Mouse (Mus musculus): Measurements from ENCODE around the gene Clic1.
A peak's percentile ranks its signal among the peaks of the same experiment; 100 is the strongest.
"Not testable (repeated sequence)": the region's sequence is repeated elsewhere in the genome, so short reads cannot be mapped to it uniquely, and the experiment has no call there.

The Clic1 gene

GRCm38 (mm10) chr17:35021163-35021808 is 28.5 kb upstream of the Clic1 start:
- peak; percentile 97 to 98 for DNase-seq

- no peak for DNase-seq
Measured at GRCm38 (mm10) chr17:35021842-35022477, 27.8 kb upstream of the Clic1 start.

- DNase-seq: no peak
Measured at GRCm38 (mm10) chr17:35022541-35023060, 27.2 kb upstream of the Clic1 start.

GRCm38 (mm10) chr17:35023221-35023620 is 26.5 kb upstream of the Clic1 start:
- DNase-seq: no peak

GRCm38 (mm10) chr17:35023756-35024155 is 26.0 kb upstream of the Clic1 start:
- peak in 1 of 2 experiments; percentile 16 for DNase-seq

DNA sequence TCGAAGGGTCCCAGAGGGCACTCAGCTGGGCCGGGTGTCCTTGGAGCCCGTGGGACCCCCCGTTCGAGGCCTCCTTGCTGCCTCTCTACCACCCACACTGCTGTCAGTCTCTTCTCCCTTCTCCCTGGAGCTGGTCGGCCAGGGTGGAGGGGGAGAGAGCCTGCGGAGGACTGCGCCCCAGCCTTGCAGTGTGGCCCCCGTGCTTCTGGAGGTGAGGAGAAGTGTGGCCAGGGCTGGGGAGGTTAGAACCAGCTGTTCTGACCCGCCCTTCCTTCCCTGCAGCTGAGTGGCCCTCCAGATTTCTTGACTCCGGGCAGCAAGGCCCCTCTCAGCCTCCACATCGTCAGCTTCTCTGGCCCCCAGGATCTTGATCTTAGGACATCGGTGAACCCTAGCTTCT is 25.5 kb upstream of the Clic1 start:
- DNase-seq: no peak

GRCm38 (mm10) chr17:35024691-35025488 is 24.9 kb upstream of the Clic1 start:
- DNase-seq: no peak

DNA sequence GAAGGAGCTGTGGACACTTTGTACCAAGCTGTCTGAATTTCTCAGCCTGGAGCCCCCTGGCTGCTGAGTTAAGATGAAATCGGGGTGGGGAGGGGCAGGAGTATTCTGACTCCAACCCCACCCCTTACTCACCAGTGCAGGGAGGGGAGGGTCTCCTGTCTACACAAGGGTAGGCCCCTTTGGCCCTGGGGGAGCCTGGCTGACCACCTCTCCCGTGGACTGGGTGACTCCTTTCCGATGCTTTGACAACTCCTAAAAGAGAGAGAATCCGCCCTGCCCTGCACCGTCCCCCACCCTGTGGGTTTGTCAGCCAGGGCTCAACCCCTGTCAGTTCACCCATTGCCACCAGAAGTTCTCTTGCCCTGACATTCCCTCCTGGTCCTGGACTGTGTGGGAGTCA is 23.6 kb upstream of the Clic1 start:
- DNase-seq: peak in 1 of 2 experiments; percentile 25

DNA sequence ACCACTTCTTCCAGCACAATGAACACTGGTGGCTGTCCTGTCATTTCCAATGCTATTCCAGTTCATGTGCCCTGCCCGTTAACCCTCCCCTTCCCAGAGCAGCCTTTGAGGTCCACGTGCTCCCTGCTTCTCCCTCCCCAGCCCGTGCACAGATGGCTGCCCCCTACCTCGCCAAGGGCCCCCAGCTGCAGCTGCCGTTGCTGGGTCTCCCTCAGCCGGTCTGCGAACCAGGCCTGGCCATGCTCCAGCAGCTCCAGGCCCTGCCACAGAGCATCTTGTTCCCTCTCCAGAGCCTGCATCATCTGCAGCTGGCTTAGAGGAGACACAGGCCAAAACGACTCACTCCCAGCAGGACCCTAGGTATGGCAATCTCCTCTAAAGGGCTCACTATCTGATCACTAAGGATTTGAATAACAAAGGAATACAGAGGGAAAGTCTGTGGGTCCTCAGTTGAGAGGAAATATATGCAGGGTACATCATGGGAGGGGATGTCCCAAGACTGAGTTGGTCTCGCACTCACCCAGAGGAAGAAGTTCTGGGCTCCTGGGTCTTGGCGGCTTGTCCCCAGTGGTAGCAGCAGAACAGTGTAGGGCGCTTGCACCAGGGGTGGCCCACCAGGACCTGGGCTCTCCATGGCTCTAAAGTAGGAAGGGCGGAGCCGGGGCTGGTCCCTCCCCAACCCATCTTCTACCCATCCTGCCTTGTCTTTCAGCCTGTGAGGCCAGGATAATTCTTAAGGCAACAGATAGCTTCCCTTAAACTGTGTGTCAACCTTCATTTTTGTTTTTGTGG is 22.3 kb upstream of the Clic1 start, which contains the start of gene Sapcd1:
Gene Sapcd1, minus strand, starts transcription at position 740 of the 792 bp plus-strand sequence.
- peak; percentile 89 to 95 for DNase-seq

- peak; percentile 67 to 75 for DNase-seq
Measured at GRCm38 (mm10) chr17:35028315-35028714, 21.5 kb upstream of the Clic1 start.

DNA sequence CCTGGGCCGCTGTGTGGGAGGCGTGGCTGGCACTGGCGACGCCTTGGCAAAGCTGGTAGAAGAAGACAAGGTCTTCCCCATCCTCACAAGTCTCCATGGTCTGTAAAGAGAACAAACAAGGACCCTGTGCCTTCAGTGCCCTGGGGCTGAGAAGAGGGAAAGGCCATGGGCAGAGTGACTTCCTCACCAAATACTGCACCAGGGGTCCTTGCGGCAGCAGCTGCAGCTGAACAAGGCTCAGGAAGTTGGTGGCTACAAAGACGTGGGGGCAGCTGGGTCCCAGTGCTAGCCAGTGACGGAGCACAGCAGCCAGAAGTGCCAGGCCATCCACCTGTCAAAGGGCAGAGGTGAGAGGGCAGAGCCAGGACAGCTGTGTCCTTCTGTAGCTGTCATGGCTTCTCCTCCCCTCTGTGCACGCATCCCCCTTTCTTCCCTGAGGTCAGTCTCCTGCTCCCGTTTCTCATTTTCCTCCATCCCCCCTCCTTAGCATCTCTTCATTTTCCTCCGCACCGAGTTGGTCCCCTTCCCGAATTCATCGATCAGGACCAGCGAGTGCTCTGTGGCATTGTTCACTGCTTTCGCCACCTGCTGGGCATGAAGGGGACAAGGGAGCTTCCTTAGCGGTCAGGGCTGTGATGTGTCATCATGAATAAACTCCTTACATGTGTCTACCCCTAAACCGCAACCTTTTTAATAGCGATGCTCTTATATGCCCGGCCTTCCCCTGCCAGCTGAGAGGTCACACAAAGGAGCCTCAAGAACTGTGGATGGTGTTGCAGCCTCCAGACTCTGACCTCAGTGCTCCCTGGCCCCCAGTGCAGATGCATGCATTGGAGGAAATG is 19.9 kb upstream of the Clic1 start:
- DNase-seq: peak; percentile 63 to 65

GRCm38 (mm10) chr17:35031272-35031671 is 18.5 kb upstream of the Clic1 start:
- peak; percentile 43 to 50 for DNase-seq

DNA sequence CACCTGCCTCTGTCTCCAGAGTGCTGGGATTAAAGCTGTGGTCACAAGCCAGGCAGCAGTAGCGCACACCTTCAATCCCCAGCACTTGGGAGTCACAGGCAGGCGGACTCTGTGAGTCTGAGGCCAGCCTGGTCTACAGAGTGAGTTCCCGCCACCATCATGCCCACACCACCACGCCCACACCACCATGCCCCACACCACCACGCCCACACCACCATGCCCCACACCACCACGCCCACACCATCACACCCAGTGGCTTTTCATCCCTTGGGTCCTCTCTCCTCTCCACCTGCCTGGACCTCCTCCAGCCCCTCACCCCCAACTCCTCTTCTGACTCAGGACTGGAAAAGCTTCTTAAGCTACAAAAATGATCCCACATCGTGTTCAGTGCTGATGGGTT is 17.9 kb upstream of the Clic1 start:
- no peak for DNase-seq

DNA sequence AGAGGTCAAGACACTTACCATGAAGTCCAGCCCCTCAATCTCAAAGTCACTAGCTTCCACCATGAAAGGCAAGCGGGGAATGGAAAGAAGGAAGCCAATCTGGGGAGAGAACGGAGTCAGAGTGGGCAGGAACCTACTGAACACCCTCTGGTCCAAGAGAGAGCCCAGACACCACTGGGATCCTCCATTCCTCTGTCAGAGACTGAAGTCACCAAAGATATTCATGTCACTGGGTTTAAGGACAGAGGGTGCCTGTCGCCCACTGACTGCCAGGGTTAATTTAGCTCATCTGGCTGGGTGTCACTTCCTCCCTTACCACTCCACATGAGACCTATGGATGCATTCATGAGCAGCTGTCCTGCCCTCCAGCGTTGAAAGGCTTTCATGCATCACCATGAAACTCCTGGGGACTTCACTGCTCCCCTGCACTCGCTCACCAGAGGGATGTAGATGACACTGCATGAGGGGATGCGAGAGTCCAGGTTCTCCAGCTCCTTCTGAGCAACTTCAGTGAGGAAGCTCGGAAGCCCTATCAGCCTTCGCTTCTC is 17.4 kb upstream of the Clic1 start:
- no peak for DNase-seq

DNA sequence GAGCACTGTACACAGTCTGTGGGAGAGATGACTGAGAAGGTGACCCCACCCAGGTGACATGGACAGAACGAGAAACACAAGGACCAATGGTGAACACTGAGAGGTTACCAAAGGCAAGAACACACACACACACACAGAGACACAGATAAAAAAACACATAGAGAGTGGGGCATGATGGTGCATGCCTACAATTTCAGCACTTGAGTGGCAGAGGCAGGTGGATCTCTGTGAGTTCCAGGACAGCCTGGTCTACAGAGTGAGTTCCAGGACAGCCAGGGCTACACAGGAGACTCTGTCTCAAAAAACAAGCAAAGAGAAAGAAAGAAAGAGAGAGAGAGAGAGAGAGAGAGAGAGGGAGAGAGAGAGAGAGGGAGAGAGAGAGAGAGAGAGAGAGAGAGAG is 16.1 kb upstream of the Clic1 start:
- DNase-seq: not testable (repeated sequence)

GRCm38 (mm10) chr17:35034896-35035295 is 14.9 kb upstream of the Clic1 start:
- no peak for DNase-seq

DNA sequence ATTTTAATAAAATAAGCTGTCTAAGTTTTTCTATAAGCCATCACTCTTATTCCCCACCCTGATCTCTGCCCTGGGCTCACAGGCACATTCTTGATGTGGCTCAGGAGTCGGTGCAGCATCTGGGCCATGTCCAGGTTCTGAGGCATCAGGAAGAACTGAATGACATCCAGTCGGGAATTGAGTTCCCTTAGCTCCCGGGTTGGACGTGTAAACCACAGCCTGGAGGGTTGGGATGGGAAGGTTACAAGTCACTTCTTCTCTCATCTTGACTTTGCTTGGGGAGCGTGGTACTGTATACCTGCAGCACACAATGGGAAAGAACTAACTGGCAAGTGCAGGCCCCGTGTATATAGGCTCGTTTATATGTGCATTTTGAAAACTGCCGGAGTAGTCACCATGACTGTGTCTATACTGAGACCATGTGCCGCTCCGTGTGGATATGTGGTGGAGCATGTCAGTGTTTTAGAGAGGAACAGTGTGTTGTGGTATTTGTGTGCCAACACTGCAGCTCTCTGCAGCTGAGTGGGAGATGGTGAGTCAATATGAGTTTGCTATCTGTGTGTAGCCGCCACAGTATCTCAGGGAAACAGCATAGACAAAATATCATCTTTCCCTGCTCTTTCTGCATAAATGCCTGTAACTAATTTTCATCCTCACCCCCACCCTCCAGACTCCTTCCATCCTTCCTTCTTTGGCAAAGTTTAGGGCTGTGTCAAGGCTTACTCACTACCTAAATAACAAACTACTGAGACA is 10.5 kb upstream of the Clic1 start:
- DNase-seq: no peak

- DNase-seq: no peak
Measured at GRCm38 (mm10) chr17:35043794-35044193, 6.0 kb upstream of the Clic1 start.

DNA sequence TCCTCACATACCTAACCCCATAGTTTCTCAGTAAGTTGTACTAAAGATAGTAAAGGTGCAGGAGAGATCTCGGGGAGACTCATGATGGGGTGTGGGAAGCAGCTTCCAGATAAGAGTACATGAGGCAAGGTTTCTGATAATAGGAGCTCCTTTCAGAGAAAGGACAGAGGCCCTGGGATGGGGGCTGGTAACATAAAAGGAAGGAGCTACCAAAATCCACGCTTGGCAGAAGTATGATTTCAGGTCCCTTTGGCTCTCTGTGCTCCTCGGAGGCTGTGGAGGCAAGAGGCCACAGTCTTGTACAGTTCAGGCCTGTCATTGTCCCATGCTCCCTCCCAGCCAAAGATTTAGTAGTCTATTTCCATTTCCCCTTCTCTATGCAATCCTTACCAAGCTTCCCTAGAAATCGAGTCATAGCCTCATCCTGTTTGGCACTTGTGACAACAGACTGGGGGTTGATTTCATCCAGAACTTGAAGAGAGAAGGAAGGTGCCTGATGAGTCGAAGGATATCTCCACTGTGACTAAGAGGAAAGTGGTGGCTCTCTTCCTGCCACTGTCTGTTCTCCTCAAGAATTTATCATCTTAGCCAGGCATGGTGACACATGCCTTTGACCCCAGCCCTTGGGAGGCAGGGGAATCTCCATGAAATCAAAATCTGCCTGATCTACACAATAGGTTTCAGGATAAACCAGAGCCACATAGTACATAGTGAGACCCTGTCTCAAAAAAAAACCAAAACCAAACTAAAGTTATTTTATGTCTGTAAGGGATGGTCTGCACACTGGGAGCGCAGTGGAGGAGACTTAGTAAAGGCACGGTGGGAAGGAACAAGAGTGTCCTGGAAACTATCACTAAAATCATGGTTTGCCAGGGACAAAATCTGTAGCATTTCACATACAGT is 4.6 kb upstream of the Clic1 start:
- no peak for DNase-seq

All from cerebellum, postnatal 10 days (tissue).